Mouse (Mus musculus) cerebellum, adult 2 months (tissue): ENCODE measurements at regions not wholly inside any gene's neighbourhood (a gene's known extent, or its start where the extent isn't known, plus 50 kb on each side); places are given as distances from the start of the nearest gene placed in this dataset.

Experiments used
- CTCF ChIP-seq: fragments of 200-500 bp; IDR thresholded peaks from 2 replicates; pipeline ENCODE4 v1.5.1; 2011; ENCODE audit warnings: low read depth, mild to moderate bottlenecking, control low read depth, low read length, moderate library complexity, borderline replicate concordance; ENCODE audit not compliant: insufficient read depth
- POLR2A ChIP-seq: fragments of 200-500 bp; IDR thresholded peaks from 2 replicates; pipeline ENCODE4 v1.6.1; 2011; ENCODE audit warnings: low read length, control low read depth, borderline replicate concordance; ENCODE audit not compliant: insufficient read depth

- TF ChIP-seq CTCF: no peak
- TF ChIP-seq POLR2A: no peak
Observed at GRCm38 (mm10) chr15:97496026-97496425, 209.6 kb downstream of the Rpap3 start.
